Mouse (Mus musculus) limb, embryonic 10.5 days (tissue): Measurements from ENCODE around the gene Gbf1. TPM values are rescaled to one million over a fixed set of nuclear protein-coding genes. Genes with fewer than 3 reads are reported as not detected.
"Not testable (repeated sequence)": the region's sequence is repeated elsewhere in the genome, so short reads cannot be mapped to it uniquely, and the experiment has no call there.

Experiments
- DNase-seq: peaks from one replicate; pipeline ENCODE4 v3.0.0-alpha.2; 2017; ENCODE audit warnings: low spot score
- H3K27ac ChIP-seq: fragments of 300-500 bp; sonication (generic); 2 replicates; pipeline ENCODE4 v1.5.1; 2016; ENCODE audit warnings: mild to moderate bottlenecking
- H3K27me3 ChIP-seq: fragments of 300-500 bp; sonication (generic); 2 replicates; pipeline ENCODE4 v1.6.1; 2016; ENCODE audit warnings: low read depth, mild to moderate bottlenecking; ENCODE audit not compliant: poor library complexity, severe bottlenecking
- H3K36me3 ChIP-seq: fragments of 300-500 bp; sonication (generic); 2 replicates; pipeline ENCODE4 v1.6.1; 2016; ENCODE audit warnings: mild to moderate bottlenecking, moderate library complexity
- H3K4me1 ChIP-seq: fragments of 300-500 bp; sonication (generic); 2 replicates; pipeline ENCODE4 v1.6.1; 2016
- H3K4me3 ChIP-seq: fragments of 300-500 bp; sonication (generic); 2 replicates; pipeline ENCODE4 v1.5.1; 2016; ENCODE audit warnings: mild to moderate bottlenecking, moderate library complexity
- H3K9me3 ChIP-seq: fragments of 300-500 bp; sonication (generic); replicated peaks from 2 replicates; pipeline ENCODE4 v1.6.1; 2016; ENCODE audit warnings: mild to moderate bottlenecking
- WGBS: fragments of 180-500 bp; shearing (Covaris S2); methylation state at CpG from one replicate; pipeline ENCODE4 v1.1.7; 2016; 5-methylcytosine and 5-hydroxymethylcytosine counted together
- polyA plus RNA-seq: library from polyadenylated mRNA; unstranded; fragments of >200 nt; fragmentation: Nextera tagmentation; extraction: Ambion mirVana; gene quantifications from 2 replicates; pipeline ENCODE4 v1.2.1, GENCODE M21; 2016

Gene Gbf1
- polyA plus RNA-seq, 1 experiment from 2014 or later, result 47.8 TPM

DNA sequence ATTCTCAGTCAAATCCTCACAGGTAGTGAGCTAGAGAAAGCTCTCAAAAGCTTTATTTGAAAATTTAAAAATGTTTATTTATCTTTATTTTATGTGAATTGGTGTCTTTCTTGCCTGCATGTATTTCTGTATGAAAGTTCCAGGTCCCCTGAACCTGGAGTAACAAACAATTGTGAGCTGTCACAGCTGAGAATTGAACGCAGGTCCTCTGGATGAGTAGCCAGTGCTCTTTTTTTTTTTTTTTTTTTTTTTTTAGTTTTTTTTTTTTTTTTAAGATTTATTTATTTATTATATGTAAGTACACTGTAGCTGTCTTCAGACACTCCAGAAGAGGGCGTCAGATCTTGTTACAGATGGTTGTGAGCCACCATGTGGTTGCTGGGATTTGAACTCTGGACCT, 14.9 kb downstream of the Gbf1 start:
- H3K4me1 ChIP-seq, result not testable (repeated sequence)

DNA sequence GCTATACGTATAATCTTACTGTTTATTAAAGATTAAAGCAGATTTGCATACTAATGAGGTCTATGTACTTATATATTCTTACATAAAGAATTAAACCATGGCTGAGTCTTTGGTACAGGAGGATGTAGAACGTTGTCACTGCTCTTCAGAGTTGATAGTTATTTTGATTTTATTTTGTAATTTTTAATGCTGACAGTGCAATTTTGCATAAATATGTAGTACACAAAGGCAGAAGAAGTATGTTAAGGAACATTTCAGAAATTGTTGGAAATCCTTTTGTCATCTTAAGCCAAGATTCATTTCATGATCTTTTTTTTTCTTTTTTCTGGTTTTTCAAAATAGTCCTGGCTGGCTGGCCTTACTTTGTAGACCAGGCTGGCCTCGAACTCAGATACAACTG, 17.1 kb downstream of the Gbf1 start:
- Histone ChIP-seq H3K4me1 (no peaks in the 10 kb centered on the region), H3K9me3 (no peaks in the 10 kb centered on the region), H3K36me3 (peaks cover 39% of the 10 kb centered on the region), H3K27ac (no peak overlapping the region), H3K27me3 (no peaks in the 10 kb centered on the region), H3K4me3 (no peak overlapping the region)
- DNase-seq, result no peak
- WGBS, result 86% methylated on average over 3 of the region's 3 CpGs

More for the DNA sequence above, 14.9 kb downstream of the Gbf1 start:
- not testable (repeated sequence) for DNase-seq, H3K27ac ChIP-seq, H3K4me3 ChIP-seq, H3K9me3 ChIP-seq, H3K27me3 ChIP-seq
- 66% methylated on average over 2 of the region's 2 CpGs for WGBS
- H3K36me3 ChIP-seq, result peaks cover 47% of the 10 kb centered on the region

DNA sequence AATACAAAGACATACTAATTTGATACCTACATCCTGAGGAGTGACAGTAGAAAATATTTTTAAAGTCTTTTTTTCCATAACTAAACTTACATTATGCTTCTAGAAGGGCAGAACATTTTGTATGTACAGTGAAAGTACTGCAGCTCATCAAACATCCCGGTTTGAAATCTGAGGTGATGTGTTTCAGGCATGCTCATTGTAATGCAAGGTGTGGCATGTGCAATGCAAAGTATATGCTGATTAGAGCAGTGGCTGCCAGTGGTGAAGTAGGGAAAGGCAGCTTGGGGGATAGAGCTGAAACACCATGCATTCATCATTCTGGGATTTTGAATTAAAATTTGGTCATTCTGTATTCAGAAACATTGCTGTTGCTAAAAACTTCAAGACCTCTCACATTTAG, 17.6 kb downstream of the Gbf1 start:
- Histone ChIP-seq H3K4me1 (no peaks in the 10 kb centered on the region), H3K27me3 (no peaks in the 10 kb centered on the region), H3K9me3 (no peaks in the 10 kb centered on the region), H3K36me3 (peaks cover 33% of the 10 kb centered on the region), H3K4me3 (no peak overlapping the region), H3K27ac (no peak overlapping the region)
- no peak for DNase-seq
- WGBS, result 72% methylated on average over 1 of the region's 1 CpGs

DNA sequence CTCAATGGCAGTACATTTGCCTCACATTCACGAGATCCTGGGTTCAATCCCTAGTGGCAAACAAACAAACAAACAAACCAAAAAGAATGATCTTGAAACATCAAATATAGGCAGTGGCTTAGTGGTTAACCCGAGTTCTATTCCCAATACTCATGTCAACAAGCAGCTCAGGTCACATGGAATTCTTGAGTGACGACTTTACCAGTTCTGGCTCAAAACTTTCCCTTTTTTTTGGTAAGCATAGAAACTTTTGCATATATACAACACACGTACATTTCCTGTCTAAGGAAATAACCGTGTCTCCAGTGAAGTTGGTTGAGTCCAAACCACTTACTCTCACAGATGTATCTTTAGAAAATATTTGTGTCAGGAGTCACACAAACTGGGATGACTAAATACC, 20.2 kb downstream of the Gbf1 start:
- WGBS, result 90% methylated on average over 5 of the region's 5 CpGs
- H3K9me3 ChIP-seq, result no peaks in the 10 kb centered on the region
- H3K4me1 ChIP-seq, result no peaks in the 10 kb centered on the region
- peaks cover 13% of the 10 kb centered on the region for H3K36me3 ChIP-seq
- H3K4me3 ChIP-seq, result no peak overlapping the region
- H3K27me3 ChIP-seq, result no peaks in the 10 kb centered on the region
- no peak for DNase-seq
- H3K27ac ChIP-seq, result no peak overlapping the region

DNA sequence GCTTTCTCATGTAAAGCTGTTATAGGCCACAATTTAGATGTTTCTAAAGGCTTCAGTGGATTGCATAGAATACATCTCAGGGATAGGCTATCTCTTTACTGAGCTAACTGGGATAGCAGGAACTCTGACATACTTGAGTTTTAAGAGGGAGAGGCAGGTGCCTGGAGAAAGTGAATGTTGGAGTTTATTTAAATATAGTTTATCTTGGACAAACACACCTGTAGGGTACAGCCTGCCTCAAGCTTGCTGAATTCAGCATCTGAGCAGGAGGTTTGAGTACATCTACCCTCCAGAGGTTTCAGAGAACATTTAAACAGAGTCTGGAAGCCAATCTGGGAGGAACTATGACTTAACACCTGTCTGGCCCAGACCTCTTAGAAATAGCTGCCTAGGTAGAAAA, 22.9 kb downstream of the Gbf1 start:
- H3K27ac ChIP-seq, result no peak overlapping the region
- no peaks in the 10 kb centered on the region for H3K4me1 ChIP-seq
- no peaks in the 10 kb centered on the region for H3K27me3 ChIP-seq
- H3K4me3 ChIP-seq, result no peak overlapping the region
- H3K36me3 ChIP-seq, result peaks cover 13% of the 10 kb centered on the region
- H3K9me3 ChIP-seq, result no peaks in the 10 kb centered on the region
- DNase-seq, result no peak

DNA sequence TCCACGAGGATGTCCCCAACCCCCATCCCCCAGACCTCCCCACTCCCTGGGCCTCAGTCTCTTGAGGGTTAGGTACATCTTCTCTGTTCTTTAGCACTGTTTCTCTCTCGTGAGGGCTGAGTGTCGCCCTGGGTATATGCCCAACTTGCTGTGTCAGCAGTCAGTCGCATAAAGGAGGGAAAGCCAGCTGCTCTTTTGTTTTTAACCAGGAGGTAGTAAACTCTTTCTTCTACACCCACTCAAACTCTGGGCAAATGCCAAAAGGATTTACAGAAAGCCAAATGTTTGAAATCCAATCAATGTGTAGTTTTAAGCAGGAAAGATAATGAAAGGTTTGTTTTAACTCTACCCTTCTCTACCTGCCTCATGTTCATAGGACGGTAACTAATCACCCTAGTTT, 24.7 kb downstream of the Gbf1 start:
- H3K4me1 ChIP-seq, result no peaks in the 10 kb centered on the region
- 67% methylated on average over 5 of the region's 5 CpGs for WGBS
- no peak for DNase-seq
- H3K27me3 ChIP-seq, result no peaks in the 10 kb centered on the region
- no peak overlapping the region for H3K27ac ChIP-seq
- H3K36me3 ChIP-seq, result 0 out of 2 replicates have a peak, but pooled peaks cover 6% of the 10 kb centered on the region
- H3K9me3 ChIP-seq, result no peaks in the 10 kb centered on the region
- H3K4me3 ChIP-seq, result no peak overlapping the region

DNA sequence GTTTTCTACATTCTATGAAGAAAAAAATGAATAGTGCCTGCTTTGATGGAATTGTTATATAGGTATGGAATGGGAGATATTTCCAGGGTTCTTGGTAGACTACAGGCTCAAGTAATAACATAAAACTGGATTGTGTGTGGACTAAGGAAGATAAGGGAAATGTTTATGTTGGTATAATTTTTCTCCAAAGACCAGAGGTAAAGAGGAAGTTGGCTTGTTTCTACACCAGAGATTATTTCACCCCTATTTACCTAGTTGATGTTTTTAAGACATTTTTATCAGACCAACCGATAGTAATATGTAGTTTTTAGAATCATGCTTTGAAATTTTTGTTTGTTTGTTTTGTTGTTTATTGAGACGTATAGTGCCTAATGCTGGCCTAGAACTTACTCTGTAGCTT, 28.0 kb downstream of the Gbf1 start:
- 93% methylated on average over 2 of the region's 2 CpGs for WGBS
- DNase-seq, result no peak
- no peaks in the 10 kb centered on the region for H3K4me1 ChIP-seq
- H3K9me3 ChIP-seq, result no peaks in the 10 kb centered on the region
- no peak overlapping the region for H3K27ac ChIP-seq
- H3K27me3 ChIP-seq, result no peaks in the 10 kb centered on the region
- no peak overlapping the region for H3K4me3 ChIP-seq
- no peaks in the 10 kb centered on the region for H3K36me3 ChIP-seq

DNA sequence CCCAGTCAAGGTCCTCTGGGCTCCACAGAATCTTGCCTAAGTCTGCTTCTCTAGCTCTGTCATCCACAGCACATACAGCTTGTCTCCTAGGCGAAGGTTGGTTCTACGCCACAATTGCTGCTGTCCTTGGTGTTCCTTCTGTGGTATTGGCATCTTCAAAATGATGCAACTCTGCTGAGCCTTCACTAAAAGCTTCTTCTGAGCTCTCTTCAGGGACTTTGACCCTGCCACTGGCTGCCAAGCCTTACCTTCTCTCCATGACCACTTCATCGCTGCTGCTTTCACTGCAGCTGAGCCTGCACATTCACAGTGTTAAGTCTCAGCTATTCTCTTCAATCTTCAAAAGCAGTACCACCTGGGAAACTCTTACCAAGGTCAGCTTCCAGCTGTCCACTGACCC, 29.9 kb downstream of the Gbf1 start:
- no peak for DNase-seq
- Histone ChIP-seq H3K9me3 (no peaks in the 10 kb centered on the region), H3K36me3 (no peaks in the 10 kb centered on the region), H3K27me3 (no peaks in the 10 kb centered on the region), H3K27ac (no peak overlapping the region), H3K4me1 (no peaks in the 10 kb centered on the region), H3K4me3 (no peak overlapping the region)
- WGBS, result 95% methylated on average over 3 of the region's 3 CpGs

- Histone ChIP-seq H3K36me3 (no peaks in the 10 kb centered on the region), H3K4me3 (no peak overlapping the region), H3K4me1 (no peaks in the 10 kb centered on the region), H3K9me3 (no peaks in the 10 kb centered on the region), H3K27ac (no peak overlapping the region), H3K27me3 (no peaks in the 10 kb centered on the region)
- WGBS, result 46% methylated on average over 3 of the region's 3 CpGs
- no peak for DNase-seq
These were observed 34.3 kb downstream of the Gbf1 start for GRCm38 (mm10) chr19:46186611-46187010.

DNA sequence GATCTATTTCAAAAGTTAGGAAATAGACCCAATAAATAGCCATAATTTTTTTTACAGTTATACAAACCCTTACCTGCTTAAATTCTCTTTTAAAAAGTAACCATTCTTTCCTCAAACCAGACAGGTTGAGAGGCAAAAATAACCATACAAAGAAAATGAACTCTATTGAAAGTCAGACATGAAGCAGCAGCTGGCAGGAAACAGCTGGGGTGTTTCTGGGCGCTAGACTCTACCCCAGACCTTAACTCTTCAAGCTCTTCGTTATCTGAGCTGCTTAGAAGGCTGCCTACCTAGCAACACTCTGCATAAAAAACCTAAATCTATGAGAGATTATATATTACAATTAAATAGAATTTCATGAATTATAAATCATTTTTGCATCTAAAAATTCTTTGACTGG, 34.9 kb downstream of the Gbf1 start:
- H3K27me3 ChIP-seq, result no peaks in the 10 kb centered on the region
- H3K36me3 ChIP-seq, result no peaks in the 10 kb centered on the region
- WGBS, result 80% methylated on average over 2 of the region's 2 CpGs
- H3K4me1 ChIP-seq, result no peaks in the 10 kb centered on the region
- no peak overlapping the region for H3K27ac ChIP-seq
- DNase-seq, result no peak
- H3K9me3 ChIP-seq, result no peaks in the 10 kb centered on the region
- no peak overlapping the region for H3K4me3 ChIP-seq

DNA sequence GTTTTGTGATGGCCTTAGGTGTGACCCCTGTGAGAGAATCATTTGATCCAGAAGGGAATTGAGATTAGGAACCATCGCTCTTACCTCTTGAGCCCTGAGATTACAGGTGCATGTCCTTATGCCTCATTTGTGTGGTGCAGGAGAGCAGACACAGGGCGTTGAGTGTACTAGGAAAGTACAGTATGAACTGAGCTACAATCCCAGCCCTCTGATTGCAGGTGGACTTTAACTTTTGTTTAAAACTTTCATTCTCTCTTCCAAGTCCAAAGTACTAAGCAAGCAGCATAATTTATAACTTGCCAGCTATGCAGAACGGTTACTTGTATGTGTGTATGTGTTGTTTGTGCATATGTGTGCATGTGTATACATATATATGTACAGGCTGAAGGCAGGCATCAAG, 46.0 kb downstream of the Gbf1 start:
- no peaks in the 10 kb centered on the region for H3K9me3 ChIP-seq
- H3K4me3 ChIP-seq, result no peak overlapping the region
- H3K36me3 ChIP-seq, result no peaks in the 10 kb centered on the region
- no peak for DNase-seq
- H3K27ac ChIP-seq, result no peak overlapping the region
- 90% methylated on average over 3 of the region's 3 CpGs for WGBS
- no peaks in the 10 kb centered on the region for H3K4me1 ChIP-seq
- H3K27me3 ChIP-seq, result no peaks in the 10 kb centered on the region

DNA sequence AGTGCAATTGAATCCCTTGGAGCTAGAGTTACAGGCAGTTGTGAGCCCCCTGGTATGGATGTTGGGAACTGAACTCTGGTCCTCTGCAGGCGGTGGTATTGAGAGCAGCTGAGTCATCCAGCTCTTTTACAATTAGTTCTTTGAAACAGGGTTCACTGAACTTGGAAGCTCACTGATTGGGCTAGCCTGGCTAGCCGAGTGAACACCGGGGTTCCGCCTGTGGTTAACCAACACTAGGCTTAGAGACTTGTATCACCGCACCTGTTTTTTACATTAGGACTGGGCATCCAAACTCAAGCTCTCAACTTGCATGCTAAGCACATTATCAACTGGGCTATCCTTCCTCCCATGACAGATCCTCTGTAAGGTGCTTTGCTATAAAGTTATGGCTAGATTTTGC, 46.6 kb downstream of the Gbf1 start:
- Histone ChIP-seq H3K9me3 (no peaks in the 10 kb centered on the region), H3K4me1 (no peaks in the 10 kb centered on the region), H3K36me3 (no peaks in the 10 kb centered on the region), H3K27ac (no peak overlapping the region), H3K27me3 (no peaks in the 10 kb centered on the region), H3K4me3 (no peak overlapping the region)
- no peak for DNase-seq
- 88% methylated on average over 5 of the region's 5 CpGs for WGBS

GRCm38 (mm10) chr19:46204166-46204565, 51.9 kb downstream of the Gbf1 start:
- H3K36me3 ChIP-seq, result no peaks in the 10 kb centered on the region
- WGBS, result 96% methylated on average over 6 of the region's 6 CpGs
- no peaks in the 10 kb centered on the region for H3K27me3 ChIP-seq
- H3K27ac ChIP-seq, result no peak overlapping the region
- no peaks in the 10 kb centered on the region for H3K9me3 ChIP-seq
- no peak for DNase-seq
- no peaks in the 10 kb centered on the region for H3K4me1 ChIP-seq
- no peak overlapping the region for H3K4me3 ChIP-seq

DNA sequence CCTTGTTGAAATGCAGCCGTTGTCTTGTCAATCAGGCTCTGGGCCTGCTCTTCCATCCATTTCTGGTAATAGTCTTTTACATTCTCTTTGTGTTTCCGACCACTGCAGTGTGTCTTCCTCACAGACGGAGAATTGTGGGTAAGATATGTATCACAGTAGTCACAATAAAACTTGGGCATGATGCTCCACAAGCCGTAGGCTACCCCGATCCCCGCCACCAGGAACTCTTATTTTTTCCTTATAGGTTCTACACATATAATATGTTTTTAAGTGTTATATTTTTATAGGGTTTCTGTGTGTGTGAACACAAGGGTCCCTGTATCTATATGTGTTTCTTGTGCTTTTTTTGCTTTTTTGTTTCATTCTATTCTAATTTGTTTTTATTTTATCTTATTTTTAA, 53.4 kb downstream of the Gbf1 start:
- 95% methylated on average over 6 of the region's 6 CpGs for WGBS
- Histone ChIP-seq H3K27me3 (no peaks in the 10 kb centered on the region), H3K9me3 (no peaks in the 10 kb centered on the region), H3K36me3 (no peaks in the 10 kb centered on the region), H3K4me1 (no peaks in the 10 kb centered on the region), H3K4me3 (no peak overlapping the region), H3K27ac (no peak overlapping the region)
- no peak for DNase-seq
